Mouse (Mus musculus) heart, adult 2 months (tissue): ENCODE results near the gene Svbp.

ENCODE experiments used
- CTCF ChIP-seq: fragments of 200-600 bp; IDR thresholded peaks from 2 replicates; pipeline ENCODE4 v1.8.1; 2022; ENCODE audit warnings: antibody characterized with exemption, mild to moderate bottlenecking, moderate library complexity
- EP300 ChIP-seq: fragments of 200-500 bp; IDR thresholded peaks from 2 replicates; pipeline ENCODE4 v1.6.1; 2011; ENCODE audit warnings: low read depth, low read length, control low read depth; ENCODE audit not compliant: insufficient read depth
- POLR2A ChIP-seq: fragments of 200-500 bp; IDR thresholded peaks from 2 replicates; pipeline ENCODE4 v1.6.1; 2011; ENCODE audit warnings: mild to moderate bottlenecking, low read depth, low read length, control low read depth; ENCODE audit not compliant: insufficient read depth

- TF ChIP-seq CTCF (no peak), POLR2A (no peak), EP300 (no peak)
These were observed 4.5 kb upstream of the Svbp start for GRCm38 (mm10) chr4:119190618-119191017.
